Mouse (Mus musculus): ENCODE results near the gene Hspa1a.
A peak's percentile ranks its signal among the peaks of the same experiment; 100 is the strongest.
"Not testable (repeated sequence)": the region's sequence is repeated elsewhere in the genome, so short reads cannot be mapped to it uniquely, and the experiment has no call there.

The Hspa1a gene

GRCm38 (mm10) chr17:34949553-34949969 is 22.4 kb downstream of the Hspa1a start:
- DNase-seq (ENCODE audit: extremely low read depth, low read depth, low spot score): no peak

- DNase-seq (ENCODE audit: extremely low read depth, low read depth, low spot score): not testable (repeated sequence)
These were observed 23.0 kb downstream of the Hspa1a start for GRCm38 (mm10) chr17:34948721-34949552.

GRCm38 (mm10) chr17:34947606-34948005 is 24.4 kb downstream of the Hspa1a start:
- no peak for DNase-seq (ENCODE audit: extremely low read depth, low read depth, low spot score)

- no peak for DNase-seq (ENCODE audit: extremely low read depth, low read depth, low spot score)
These were observed 25.3 kb downstream of the Hspa1a start for GRCm38 (mm10) chr17:34946486-34947140.

- no peak for DNase-seq (ENCODE audit: extremely low read depth, low read depth, low spot score)
These were observed 27.6 kb downstream of the Hspa1a start for GRCm38 (mm10) chr17:34944362-34944761.

- DNase-seq (ENCODE audit: extremely low read depth, low read depth, low spot score): no peak
These were observed 28.7 kb downstream of the Hspa1a start for GRCm38 (mm10) chr17:34943128-34943815.

GRCm38 (mm10) chr17:34941344-34942041 is 30.5 kb downstream of the Hspa1a start:
- no peak for DNase-seq (ENCODE audit: extremely low read depth, low read depth, low spot score)

GRCm38 (mm10) chr17:34937960-34938505 is 33.9 kb downstream of the Hspa1a start:
- DNase-seq (ENCODE audit: extremely low read depth, low read depth, low spot score): no peak

GRCm38 (mm10) chr17:34934830-34935229 is 37.1 kb downstream of the Hspa1a start:
- DNase-seq (ENCODE audit: extremely low read depth, low read depth, low spot score): no peak

GRCm38 (mm10) chr17:34934031-34934430 is 37.9 kb downstream of the Hspa1a start:
- DNase-seq (ENCODE audit: extremely low read depth, low read depth, low spot score): no peak

GRCm38 (mm10) chr17:34932287-34932686 is 39.7 kb downstream of the Hspa1a start:
- DNase-seq (ENCODE audit: extremely low read depth, low read depth, low spot score): no peak

- no peak for DNase-seq (ENCODE audit: extremely low read depth, low read depth, low spot score)
These were observed 40.2 kb downstream of the Hspa1a start for GRCm38 (mm10) chr17:34931735-34932098.

GRCm38 (mm10) chr17:34931061-34931734 is 40.8 kb downstream of the Hspa1a start, which contains the start of gene Neu1:
Gene Neu1, plus strand, starts transcription at chr17:34931253.
- peak; percentile 73 for DNase-seq (ENCODE audit: extremely low read depth, low read depth, low spot score)

GRCm38 (mm10) chr17:34928841-34929240 is 43.1 kb downstream of the Hspa1a start:
- DNase-seq (ENCODE audit: extremely low read depth, low read depth, low spot score): no peak

- no peak for DNase-seq (ENCODE audit: extremely low read depth, low read depth, low spot score)
These were observed 44.5 kb downstream of the Hspa1a start for GRCm38 (mm10) chr17:34927306-34928019.

- no peak for DNase-seq (ENCODE audit: extremely low read depth, low read depth, low spot score)
These were observed 47.7 kb downstream of the Hspa1a start for GRCm38 (mm10) chr17:34924258-34924657.

- no peak for DNase-seq (ENCODE audit: extremely low read depth, low read depth, low spot score)
These were observed 49.0 kb downstream of the Hspa1a start for GRCm38 (mm10) chr17:34922939-34923338.

All from fat pad, adult 2 months (tissue).